Mouse (Mus musculus) liver, embryonic 14.5 days (tissue): ENCODE measurements around the gene A930017K11Rik.

Experiments used
- CTCF ChIP-seq: IDR thresholded peaks from 2 replicates; pipeline ENCODE4 v1.5.1; 2016; ENCODE audit warnings: antibody characterized with exemption, low read depth, control low read depth
- EP300 ChIP-seq: IDR thresholded peaks from 2 replicates; pipeline ENCODE4 v1.6.1; 2016; ENCODE audit warnings: antibody characterized with exemption, low read depth

- TF ChIP-seq EP300 (no peak), CTCF (no peak)
These were observed 39.9 kb upstream of the A930017K11Rik start for GRCm38 (mm10) chr17:25992274-25992673.
